In genomic region chrX:96107427-96108291, GRCm38 (mm10) we compare ENCODE assay signal across 9 mouse cellular contexts. TPM values are rescaled to one million over a fixed set of nuclear protein-coding genes. Genes with fewer than 3 reads are reported as not detected.
A peak's percentile ranks its signal among the peaks of the same experiment; 100 is the strongest.
DNase-seq lines count a peak whose midpoint lies in the region; ATAC-seq and TF ChIP-seq lines count a peak whose summit lies in the region.
"Had no signal": no experiment of that assay in that cellular context is flagged by ENCODE, and none has a peak within 500 bp of the region (broad histone marks: within the 10 kb centered on the region; RNA-seq: fewer than 3 reads in every experiment).

No protein-coding gene starts in this region.

- H3K27ac ChIP-seq in midbrain, postnatal 0 days (ENCODE audit: low read depth, low read length), result no peak overlapping the region

- H3K4me2 ChIP-seq in midbrain, postnatal 0 days (ENCODE audit: low read depth, low read length, poor library complexity, severe bottlenecking), result no peak overlapping the region

- peak; percentile 11 for DNase-seq in urinary bladder, postnatal 25 days (ENCODE audit: low spot score)
- no peak for DNase-seq in urinary bladder, postnatal 10 days (ENCODE audit: low spot score)
- DNase-seq in fibroblast of lung, adult 2 months (ENCODE audit: low read depth), result peak; percentile 43
- DNase-seq in kidney, adult 8-10 months, result peak; percentile 37 to 48
- DNase-seq in frontal cortex, postnatal 10 days (ENCODE audit: low spot score in 2 of 2), result no peak
- no peak for DNase-seq in left cerebral cortex, postnatal 36 days (ENCODE audit: low spot score in 2 of 2)
- DNase-seq in midbrain, postnatal 0 days (ENCODE audit: low spot score), result no peak
- no peak for DNase-seq in retina, embryonic 14.5 days (ENCODE audit: low spot score)

- H3K4me3 ChIP-seq in midbrain, postnatal 0 days (ENCODE audit: low read depth, low read length), result no peak overlapping the region
- H3K4me3 ChIP-seq: erythroblast, embryonic 14.5 days had no signal

- no peaks in the 10 kb centered on the region for H3K36me3 ChIP-seq in midbrain, postnatal 0 days (ENCODE audit: insufficient read depth, low read length)

- H3K9ac ChIP-seq in midbrain, postnatal 0 days (replicated peaks; ENCODE audit: low read length, poor library complexity, severe bottlenecking), result no peak overlapping the region

- H3K9me3 ChIP-seq in midbrain, postnatal 0 days (ENCODE audit: low read length), result no peaks in the 10 kb centered on the region

- no peaks in the 10 kb centered on the region for H3K27me3 ChIP-seq in midbrain, postnatal 0 days (ENCODE audit: insufficient read depth, low read length)

- ATAC-seq in midbrain, postnatal 0 days (ENCODE audit: low FRiP score), result no peak

- WGBS in midbrain, postnatal 0 days, result 63% methylated on average over 3 of the region's 3 CpGs

- no peaks in the 10 kb centered on the region for H3K4me1 ChIP-seq in midbrain, postnatal 0 days (ENCODE audit: insufficient read depth, low read length)

- TF ChIP-seq CTCF in midbrain, postnatal 0 days (IDR thresholded peaks at IDR 0.05), result no peak

- intact Hi-C loops in left cerebral cortex, postnatal 36 days (cut with DNase I), result no loop called here

RNA-seq across cellular contexts. Expression of gene Msn, which starts 11.8 kb away (rescaled TPM):
- total RNA-seq in left cerebral cortex, postnatal 36 days (2021), result 10 to 100 TPM; 17.4 to 17.5 TPM
- total RNA-seq in midbrain, postnatal 0 days (2014; rRNA removed), result 17.8 and 18.1 TPM in 2 replicates
- polyA plus RNA-seq in midbrain, postnatal 0 days (2015; fragmentation: Nextera tagmentation; extraction: Ambion mirVana), result 20.6 and 22.8 TPM in 2 replicates

Comparison
In these comparisons a context has a peak if more than half of its experiments do, and no peak if none do; other contexts are left out.
1. DNase-seq: peak in urinary bladder, postnatal 25 days (single experiment), fibroblast of lung, adult 2 months (single experiment) and kidney, adult 8-10 months (2 of 2); none in urinary bladder, postnatal 10 days (single experiment), frontal cortex, postnatal 10 days (0 of 2), left cerebral cortex, postnatal 36 days (0 of 2), midbrain, postnatal 0 days (single experiment) and retina, embryonic 14.5 days (single experiment).